Mouse (Mus musculus): ENCODE results near the gene Atg4a. TPM values are rescaled to one million over a fixed set of nuclear protein-coding genes. Genes with fewer than 3 reads are reported as not detected.

Gene Atg4a
- polyA plus RNA-seq, 1 experiment from 2014 or later = 16.8 TPM

DNA sequence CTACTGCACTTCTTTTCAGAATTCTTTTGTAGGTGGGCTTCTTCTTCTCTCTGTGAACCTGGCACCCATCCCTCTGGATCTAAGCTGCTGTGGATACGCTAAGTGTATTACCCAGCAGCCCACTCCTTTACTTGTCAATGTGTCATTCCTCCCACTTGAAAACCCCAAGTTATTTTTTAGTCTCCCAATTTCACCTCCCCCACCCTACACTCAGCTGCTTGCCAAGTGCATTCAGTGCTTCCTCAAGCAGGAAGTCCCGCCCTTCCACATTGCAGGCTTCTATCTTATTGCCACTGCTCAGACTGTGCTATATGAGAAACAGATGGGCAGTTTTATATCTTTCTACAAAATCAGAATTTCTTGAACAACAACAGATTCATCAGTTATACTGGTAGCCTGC lies 22.8 kb downstream of the Atg4a start:
- WGBS = 73% methylated on average over 2 of the region's 2 CpGs
- Histone ChIP-seq H3K4me3 (ENCODE audit: low read length) (no peak overlapping the region), H3K36me3 (ENCODE audit: control insufficient read depth, insufficient read depth, low read length) (no peaks in the 10 kb centered on the region), H3K9me3 (ENCODE audit: control insufficient read depth, low read length) (no peaks in the 10 kb centered on the region), H3K27ac (ENCODE audit: low read length) (no peak overlapping the region), H3K4me2 (ENCODE audit: low read depth, low read length) (no peak overlapping the region), H3K4me1 (ENCODE audit: control insufficient read depth, insufficient read depth, low read length) (0 out of 2 replicates have a peak, but pooled peaks cover 2% of the 10 kb centered on the region), H3K27me3 (replicated peaks; ENCODE audit: control insufficient read depth, insufficient read depth, low read length) (peaks cover 5% of the 10 kb centered on the region), H3K9ac (ENCODE audit: low read depth, low read length) (no peak overlapping the region)
- no peak for ATAC-seq

DNA sequence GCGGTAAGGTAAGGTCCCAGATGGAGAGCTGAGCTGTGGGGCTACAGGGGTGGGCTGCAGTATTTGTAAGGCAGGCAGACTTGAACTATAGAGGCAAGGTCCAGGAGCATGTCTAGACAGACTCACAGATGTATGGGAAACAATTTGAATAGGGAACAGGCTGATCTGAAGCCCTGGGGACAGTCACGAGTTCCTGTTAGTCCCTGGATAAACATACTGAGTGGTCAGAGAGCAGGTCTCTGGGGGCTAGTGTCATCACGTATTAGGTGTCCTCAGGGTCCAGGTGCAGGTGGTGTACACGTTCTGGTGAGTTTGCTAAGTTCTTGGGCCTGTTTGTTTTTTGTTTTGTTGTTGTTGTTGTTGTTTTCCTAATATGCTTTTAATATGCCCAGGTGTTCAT lies 23.5 kb downstream of the Atg4a start:
- no peak overlapping the region for H3K4me3 ChIP-seq (ENCODE audit: low read length)
- H3K27me3 ChIP-seq (replicated peaks; ENCODE audit: control insufficient read depth, insufficient read depth, low read length) = peaks cover 7% of the 10 kb centered on the region
- 0 out of 2 replicates have a peak, but pooled peaks cover 2% of the 10 kb centered on the region for H3K4me1 ChIP-seq (ENCODE audit: control insufficient read depth, insufficient read depth, low read length)
- no peak overlapping the region for H3K4me2 ChIP-seq (ENCODE audit: low read depth, low read length)
- no peak overlapping the region for H3K27ac ChIP-seq (ENCODE audit: low read length)
- H3K9ac ChIP-seq (ENCODE audit: low read depth, low read length) = no peak overlapping the region
- no peaks in the 10 kb centered on the region for H3K9me3 ChIP-seq (ENCODE audit: control insufficient read depth, low read length)
- no peak for ATAC-seq
- H3K36me3 ChIP-seq (ENCODE audit: control insufficient read depth, insufficient read depth, low read length) = no peaks in the 10 kb centered on the region
- WGBS = 59% methylated on average over 4 of the region's 4 CpGs

DNA sequence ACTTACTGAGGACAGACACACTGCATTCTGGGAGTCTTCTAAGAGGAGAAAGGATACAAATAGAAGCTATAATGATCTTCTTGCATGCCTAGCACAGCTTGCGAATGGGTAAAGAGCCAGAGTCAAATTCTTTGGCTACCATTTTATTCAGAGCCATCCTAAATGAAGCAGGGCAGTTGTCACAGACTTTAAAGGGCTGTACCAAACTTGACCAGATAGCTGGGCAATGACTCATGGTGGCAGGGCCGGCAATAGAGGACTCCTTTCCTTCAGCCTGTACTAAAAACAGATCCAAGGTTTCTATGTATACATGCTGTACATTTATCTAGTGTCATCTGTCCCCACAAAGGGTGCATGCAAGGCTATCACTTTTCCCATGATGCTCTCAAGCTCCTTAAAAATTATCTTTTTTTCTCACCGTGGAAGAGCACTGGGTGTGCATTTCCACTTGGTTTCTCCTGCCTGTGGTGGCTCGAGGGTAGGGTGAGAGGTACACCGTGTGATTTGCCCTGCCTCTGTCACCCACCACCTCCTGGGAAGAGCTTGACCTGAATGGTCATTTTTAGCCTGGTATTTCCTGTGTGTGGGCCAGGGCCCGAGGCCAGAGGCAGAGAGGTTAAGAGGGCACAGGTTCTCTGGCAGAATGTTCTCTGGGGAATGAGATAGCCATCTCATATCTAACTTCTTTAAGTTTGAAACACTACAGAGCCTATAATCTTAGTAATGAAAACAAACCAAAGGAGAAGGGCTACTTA lies 26.7 kb downstream of the Atg4a start:
- Histone ChIP-seq H3K4me1 (ENCODE audit: control insufficient read depth, insufficient read depth, low read length) (0 out of 2 replicates have a peak, but pooled peaks cover 2% of the 10 kb centered on the region), H3K27ac (ENCODE audit: low read length) (no peak overlapping the region), H3K4me2 (ENCODE audit: low read depth, low read length) (no peak overlapping the region), H3K4me3 (ENCODE audit: low read length) (no peak overlapping the region), H3K9me3 (ENCODE audit: control insufficient read depth, low read length) (no peaks in the 10 kb centered on the region), H3K27me3 (replicated peaks; ENCODE audit: control insufficient read depth, insufficient read depth, low read length) (peaks cover 9% of the 10 kb centered on the region), H3K36me3 (ENCODE audit: control insufficient read depth, insufficient read depth, low read length) (no peaks in the 10 kb centered on the region), H3K9ac (ENCODE audit: low read depth, low read length) (no peak overlapping the region)
- no peak for ATAC-seq
- WGBS = 52% methylated on average over 6 of the region's 6 CpGs

DNA sequence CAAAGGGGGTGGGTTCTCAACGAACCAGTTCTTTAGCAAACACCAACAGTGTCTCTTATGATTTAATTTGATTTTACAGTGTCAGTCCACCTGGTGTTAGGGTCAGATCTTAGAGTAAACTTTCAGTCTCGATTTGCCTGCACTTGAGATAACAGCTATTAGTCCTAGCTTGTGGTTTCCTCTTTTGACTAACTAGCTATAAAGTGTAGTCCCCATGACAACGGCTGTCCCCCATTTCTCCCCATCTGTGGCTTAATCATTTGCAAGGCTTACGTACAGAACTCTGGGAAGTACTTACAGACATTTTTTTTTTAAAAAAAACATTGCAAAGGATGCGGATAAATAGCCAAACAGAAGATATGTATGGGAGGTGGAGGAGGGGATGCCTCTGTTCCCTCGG lies 28.1 kb downstream of the Atg4a start:
- Histone ChIP-seq H3K36me3 (ENCODE audit: control insufficient read depth, insufficient read depth, low read length) (no peaks in the 10 kb centered on the region), H3K27ac (ENCODE audit: low read length) (no peak overlapping the region), H3K4me1 (ENCODE audit: control insufficient read depth, insufficient read depth, low read length) (0 out of 2 replicates have a peak, but pooled peaks cover 2% of the 10 kb centered on the region), H3K9ac (ENCODE audit: low read depth, low read length) (no peak overlapping the region), H3K9me3 (ENCODE audit: control insufficient read depth, low read length) (no peaks in the 10 kb centered on the region), H3K4me3 (ENCODE audit: low read length) (no peak overlapping the region), H3K27me3 (replicated peaks; ENCODE audit: control insufficient read depth, insufficient read depth, low read length) (peaks cover 9% of the 10 kb centered on the region), H3K4me2 (ENCODE audit: low read depth, low read length) (no peak overlapping the region)
- no peak for ATAC-seq
- WGBS = 52% methylated on average over 6 of the region's 6 CpGs

DNA sequence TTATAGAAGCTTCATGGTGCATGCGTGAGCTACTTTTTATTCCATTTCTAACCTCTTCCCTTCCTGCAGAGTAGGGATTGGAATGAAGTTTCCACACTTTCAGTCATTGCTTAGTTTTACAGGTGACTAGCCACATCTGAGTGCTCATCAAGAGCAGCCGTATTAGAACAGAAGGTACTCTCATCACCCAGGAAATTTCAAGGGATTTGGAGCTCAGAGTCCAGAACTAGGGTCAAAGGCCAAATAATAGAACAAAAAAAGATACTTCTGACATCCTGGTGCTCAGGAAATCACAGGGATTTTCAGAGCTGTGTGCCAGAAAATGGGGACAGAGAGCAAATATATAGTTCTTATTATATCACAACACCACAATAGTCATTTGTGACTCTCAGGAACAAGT lies 28.5 kb downstream of the Atg4a start:
- WGBS = 80% methylated on average over 2 of the region's 2 CpGs
- Histone ChIP-seq H3K27me3 (replicated peaks; ENCODE audit: control insufficient read depth, insufficient read depth, low read length) (peaks cover 9% of the 10 kb centered on the region), H3K4me3 (ENCODE audit: low read length) (no peak overlapping the region), H3K4me2 (ENCODE audit: low read depth, low read length) (no peak overlapping the region), H3K27ac (ENCODE audit: low read length) (no peak overlapping the region), H3K36me3 (ENCODE audit: control insufficient read depth, insufficient read depth, low read length) (no peaks in the 10 kb centered on the region), H3K9ac (ENCODE audit: low read depth, low read length) (no peak overlapping the region), H3K9me3 (ENCODE audit: control insufficient read depth, low read length) (no peaks in the 10 kb centered on the region), H3K4me1 (ENCODE audit: control insufficient read depth, insufficient read depth, low read length) (0 out of 2 replicates have a peak, but pooled peaks cover 2% of the 10 kb centered on the region)
- ATAC-seq = no peak

DNA sequence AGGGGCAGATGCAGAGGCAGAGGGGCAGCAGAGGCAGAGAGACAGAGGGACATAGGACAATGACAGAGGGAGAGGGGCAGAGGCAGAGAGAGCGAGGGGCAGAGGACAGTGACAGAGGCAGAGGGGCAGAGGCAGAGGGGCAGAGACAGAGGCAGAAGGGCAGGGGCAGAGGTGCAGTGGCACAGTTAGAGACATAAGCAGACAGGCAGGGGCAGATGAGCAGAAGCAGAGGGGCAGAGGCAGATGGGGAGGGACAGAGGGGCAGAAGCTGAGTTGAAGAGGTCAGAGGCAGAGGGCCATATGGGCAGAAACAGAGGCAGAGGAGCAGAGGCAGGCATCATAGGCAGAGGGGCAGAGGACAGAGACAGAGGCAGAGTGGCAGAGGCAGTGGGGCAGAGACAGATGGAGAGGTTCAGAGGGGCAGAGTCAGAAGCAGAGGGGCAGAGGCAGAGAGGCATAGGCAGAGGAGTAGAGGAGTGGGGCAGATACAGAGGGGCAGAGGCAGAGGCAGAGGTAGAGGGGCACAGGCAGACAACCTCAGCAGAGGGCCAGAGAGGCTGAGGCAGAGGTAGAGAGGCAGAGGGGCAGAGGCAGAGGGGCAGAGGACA lies 40.3 kb downstream of the Atg4a start:
- Histone ChIP-seq H3K4me2 (ENCODE audit: low read depth, low read length) (no peak overlapping the region), H3K9ac (ENCODE audit: low read depth, low read length) (no peak overlapping the region), H3K9me3 (ENCODE audit: control insufficient read depth, low read length) (no peaks in the 10 kb centered on the region), H3K27me3 (replicated peaks; ENCODE audit: control insufficient read depth, insufficient read depth, low read length) (no peaks in the 10 kb centered on the region; the same call in 1 of the 2 replicates), H3K27ac (ENCODE audit: low read length) (no peak overlapping the region), H3K36me3 (ENCODE audit: control insufficient read depth, insufficient read depth, low read length) (no peaks in the 10 kb centered on the region), H3K4me3 (ENCODE audit: low read length) (no peak overlapping the region), H3K4me1 (ENCODE audit: control insufficient read depth, insufficient read depth, low read length) (no peaks in the 10 kb centered on the region)
- no peak for ATAC-seq
- WGBS = 86% methylated on average over 1 of the region's 1 CpGs

DNA sequence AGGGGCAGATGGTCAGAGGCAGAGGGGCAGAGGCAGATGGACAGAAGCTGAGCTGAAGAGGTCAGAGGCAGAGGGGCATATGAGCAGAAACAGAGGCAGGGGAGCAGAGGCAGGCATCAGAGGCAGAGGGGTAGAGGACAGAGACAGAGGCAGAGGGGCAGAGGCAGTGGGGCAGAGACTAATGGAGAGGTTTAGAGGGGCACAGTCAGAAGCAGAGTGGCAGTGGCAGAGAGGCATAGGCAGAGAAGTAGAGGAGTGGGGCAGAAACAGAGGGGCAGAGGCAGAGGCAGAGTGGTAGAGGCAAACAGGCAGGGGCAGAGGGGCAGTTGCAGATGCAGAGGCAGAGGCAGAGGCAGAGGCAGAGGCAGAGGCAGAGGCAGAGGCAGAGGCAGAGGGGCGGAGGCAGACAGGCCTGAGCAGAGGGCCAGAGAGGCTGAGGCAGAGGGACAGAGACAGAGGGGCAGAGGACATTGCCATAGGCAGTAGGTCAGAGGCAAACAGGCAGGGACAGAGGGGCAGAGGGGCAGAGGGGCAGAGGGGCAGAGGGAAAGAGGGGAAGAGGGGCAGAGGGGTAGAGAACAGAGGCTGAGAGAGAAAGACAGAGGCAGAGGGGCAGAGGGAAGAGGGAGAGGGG lies 41.3 kb downstream of the Atg4a start:
- no peak overlapping the region for H3K4me3 ChIP-seq (ENCODE audit: low read length)
- WGBS = no CpG with 5 or more reads among the region's 1 CpGs
- no peak for ATAC-seq

DNA sequence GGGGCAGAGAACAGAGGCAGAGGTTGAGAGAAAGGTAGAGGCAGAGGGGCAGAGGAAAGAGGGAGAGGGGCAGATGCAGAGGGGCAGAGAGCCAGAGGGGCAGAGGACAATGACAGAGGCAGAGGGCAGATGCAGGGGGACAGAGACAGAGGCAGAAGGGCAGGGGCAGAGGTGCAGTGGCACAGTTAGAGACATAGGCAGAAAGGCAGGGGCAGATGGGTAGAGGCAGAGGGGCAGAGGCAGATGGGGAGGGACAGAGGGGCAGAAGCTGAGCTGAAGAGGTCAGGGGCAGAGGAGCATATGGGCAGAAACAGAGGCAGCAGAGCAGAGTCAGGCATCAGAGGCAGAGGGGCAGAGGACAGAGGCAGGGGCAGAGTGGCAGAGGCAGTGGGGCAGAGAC lies 42.2 kb downstream of the Atg4a start:
- Histone ChIP-seq H3K27ac (ENCODE audit: low read length) (no peak overlapping the region), H3K9me3 (ENCODE audit: control insufficient read depth, low read length) (no peaks in the 10 kb centered on the region), H3K4me1 (ENCODE audit: control insufficient read depth, insufficient read depth, low read length) (no peaks in the 10 kb centered on the region), H3K4me2 (ENCODE audit: low read depth, low read length) (no peak overlapping the region), H3K4me3 (ENCODE audit: low read length) (no peak overlapping the region), H3K9ac (ENCODE audit: low read depth, low read length) (no peak overlapping the region), H3K27me3 (replicated peaks; ENCODE audit: control insufficient read depth, insufficient read depth, low read length) (no peaks in the 10 kb centered on the region; the same call in 1 of the 2 replicates), H3K36me3 (ENCODE audit: control insufficient read depth, insufficient read depth, low read length) (no peaks in the 10 kb centered on the region)
- no peak for ATAC-seq

More for the DNA sequence above, 41.3 kb downstream of the Atg4a start:
- no peak overlapping the region for H3K27ac ChIP-seq (ENCODE audit: low read length)
- no peaks in the 10 kb centered on the region for H3K4me1 ChIP-seq (ENCODE audit: control insufficient read depth, insufficient read depth, low read length)
- no peak overlapping the region for H3K4me2 ChIP-seq (ENCODE audit: low read depth, low read length)
- no peaks in the 10 kb centered on the region for H3K9me3 ChIP-seq (ENCODE audit: control insufficient read depth, low read length)
- no peak overlapping the region for H3K9ac ChIP-seq (ENCODE audit: low read depth, low read length)
- H3K27me3 ChIP-seq (replicated peaks; ENCODE audit: control insufficient read depth, insufficient read depth, low read length) = no peaks in the 10 kb centered on the region; the same call in 1 of the 2 replicates
- H3K36me3 ChIP-seq (ENCODE audit: control insufficient read depth, insufficient read depth, low read length) = no peaks in the 10 kb centered on the region

DNA sequence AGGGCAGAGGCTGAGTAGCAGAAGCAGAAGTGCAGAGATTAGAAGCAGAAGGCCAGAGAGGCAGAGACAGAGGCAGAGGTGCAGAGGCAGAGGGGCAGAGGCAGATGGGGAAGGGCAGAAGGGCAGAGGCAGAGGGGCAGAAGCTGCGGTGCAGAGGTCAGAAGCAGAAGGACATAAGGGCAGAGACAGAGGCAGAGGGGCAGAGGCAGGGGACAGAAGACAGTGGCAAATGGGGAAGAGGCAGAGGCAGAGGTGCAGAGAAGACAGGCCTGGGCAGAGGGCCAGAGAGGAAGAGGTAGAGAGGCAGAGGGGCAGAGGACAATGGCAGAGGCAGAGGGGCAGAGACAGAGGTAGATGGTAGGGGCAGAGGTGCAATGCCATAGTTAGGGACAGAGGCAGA lies 193.0 kb downstream of the Atg4a start:
- Histone ChIP-seq H3K4me3 (ENCODE audit: low read length) (no peak overlapping the region), H3K27ac (ENCODE audit: low read length) (no peak overlapping the region), H3K4me2 (ENCODE audit: low read depth, low read length) (no peak overlapping the region), H3K4me1 (ENCODE audit: control insufficient read depth, insufficient read depth, low read length) (no peaks in the 10 kb centered on the region), H3K36me3 (ENCODE audit: control insufficient read depth, insufficient read depth, low read length) (no peaks in the 10 kb centered on the region), H3K27me3 (replicated peaks; ENCODE audit: control insufficient read depth, insufficient read depth, low read length) (peaks cover 9% of the 10 kb centered on the region; the same call in 1 of the 2 replicates), H3K9ac (ENCODE audit: low read depth, low read length) (no peak overlapping the region), H3K9me3 (ENCODE audit: control insufficient read depth, low read length) (no peaks in the 10 kb centered on the region)
- WGBS = 75% methylated on average over 1 of the region's 1 CpGs
- ATAC-seq = no peak
